Mouse (Mus musculus) midbrain, embryonic 16.5 days (tissue): ENCODE results near the gene Igf2bp3. TPM values are rescaled to one million over a fixed set of nuclear protein-coding genes. Genes with fewer than 3 reads are reported as not detected.

Experiments
- ATAC-seq: fragments of 200-750 bp; cut with Nextera tagmentation; 2 replicates; pipeline ENCODE4 v1.8.0; 2017; ENCODE audit warnings: moderate TSS enrichment
- H3K27ac ChIP-seq: fragments of 300-500 bp; sonication (generic); 2 replicates; pipeline ENCODE4 v1.5.1; 2014; ENCODE audit warnings: mild to moderate bottlenecking, low read length, mixed read lengths
- H3K27me3 ChIP-seq: fragments of 300-500 bp; sonication (generic); 2 replicates; pipeline ENCODE4 v1.6.1; 2014; ENCODE audit warnings: low read depth, low read length, mixed read lengths; ENCODE audit not compliant: control insufficient read depth, insufficient read depth
- H3K36me3 ChIP-seq: fragments of 300-500 bp; sonication (generic); 2 replicates; pipeline ENCODE4 v1.6.1; 2014; ENCODE audit warnings: mild to moderate bottlenecking, low read length, moderate library complexity, mixed read lengths; ENCODE audit not compliant: control insufficient read depth, insufficient read depth
- H3K4me1 ChIP-seq: fragments of 300-500 bp; sonication (generic); 2 replicates; pipeline ENCODE4 v1.6.1; 2014; ENCODE audit warnings: mild to moderate bottlenecking, low read length, mixed read lengths; ENCODE audit not compliant: control insufficient read depth, insufficient read depth
- H3K4me2 ChIP-seq: fragments of 300-500 bp; sonication (generic); 2 replicates; pipeline ENCODE4 v1.6.1; 2014; ENCODE audit warnings: mild to moderate bottlenecking, low read length, mixed read lengths
- H3K4me3 ChIP-seq: fragments of 300-500 bp; sonication (generic); 2 replicates; pipeline ENCODE4 v1.5.1; 2014; ENCODE audit warnings: low read depth, mild to moderate bottlenecking, low read length, moderate library complexity, mixed read lengths
- H3K9ac ChIP-seq: fragments of 300-500 bp; sonication (generic); 2 replicates; pipeline ENCODE4 v1.6.1; 2014; ENCODE audit warnings: low read depth, low read length, mixed read lengths
- H3K9me3 ChIP-seq: fragments of 300-500 bp; sonication (generic); replicated peaks from 2 replicates; pipeline ENCODE4 v1.6.1; 2014; ENCODE audit warnings: mild to moderate bottlenecking, low read length, mixed read lengths; ENCODE audit not compliant: control insufficient read depth, poor library complexity, severe bottlenecking
- WGBS: fragments of 180-500 bp; shearing (Covaris S2); extraction: QIAGEN DNeasy Blood & Tissue Kit; methylation state at CpG from one replicate; pipeline ENCODE4 v1.1.7; 2014; 5-methylcytosine and 5-hydroxymethylcytosine counted together
- polyA plus RNA-seq: library from polyadenylated mRNA; unstranded; fragments of >200 nt; fragmentation: Nextera tagmentation; extraction: Ambion mirVana; gene quantifications from 2 replicates; pipeline ENCODE4 v1.2.1, GENCODE M21; 2015

Gene Igf2bp3
- polyA plus RNA-seq, 1 experiment from 2014 or later, result 17.1 TPM

GRCm38 (mm10) chr6:49046502-49046901 lies 168.3 kb downstream of the Igf2bp3 start:
- H3K27me3 ChIP-seq, result no peaks in the 10 kb centered on the region
- no peaks in the 10 kb centered on the region for H3K36me3 ChIP-seq
- ATAC-seq, result no peak
- H3K4me1 ChIP-seq, result no peaks in the 10 kb centered on the region
- no peak overlapping the region for H3K9ac ChIP-seq
- 49% methylated on average over 6 of the region's 6 CpGs for WGBS
- H3K4me3 ChIP-seq, result no peak overlapping the region
- H3K9me3 ChIP-seq, result no peaks in the 10 kb centered on the region
- no peak overlapping the region for H3K27ac ChIP-seq
- H3K4me2 ChIP-seq, result no peak overlapping the region

- ATAC-seq, result peak; percentile 68; the same call in 1 of the 2 replicates
These were observed 175.1 kb downstream of the Igf2bp3 start for GRCm38 (mm10) chr6:49039470-49040180.

GRCm38 (mm10) chr6:49037268-49037662 lies 177.5 kb downstream of the Igf2bp3 start:
- Histone ChIP-seq H3K4me3 (no peak overlapping the region), H3K4me1 (peaks cover 4% of the 10 kb centered on the region; the same call in 1 of the 2 replicates)
- WGBS, result 74% methylated on average over 12 of the region's 12 CpGs

More at GRCm38 (mm10) chr6:49039470-49040180, 175.1 kb downstream of the Igf2bp3 start:
- 9% methylated on average over 18 of the region's 18 CpGs for WGBS
- H3K36me3 ChIP-seq, result no peaks in the 10 kb centered on the region
- no peaks in the 10 kb centered on the region for H3K9me3 ChIP-seq
- H3K4me2 ChIP-seq, result peak overlapping the region; percentile 49
- H3K27me3 ChIP-seq, result peaks cover 5% of the 10 kb centered on the region; the same call in 1 of the 2 replicates
- H3K4me3 ChIP-seq, result peak overlapping the region; percentile 24
- no peak overlapping the region for H3K9ac ChIP-seq
- peaks cover 4% of the 10 kb centered on the region; the same call in 1 of the 2 replicates for H3K4me1 ChIP-seq
- H3K27ac ChIP-seq, result no peak overlapping the region

GRCm38 (mm10) chr6:49036275-49037267 lies 178.2 kb downstream of the Igf2bp3 start, which contains the start of gene Gpnmb:
TSS of gene Gpnmb (plus strand) at chr6:49036546.
- Histone ChIP-seq H3K36me3 (no peaks in the 10 kb centered on the region), H3K27me3 (peaks cover 5% of the 10 kb centered on the region; the same call in 1 of the 2 replicates), H3K4me3 (no peak within 1 kb of the TSS), H3K4me2 (0 out of 2 replicates have a peak within 1 kb of the TSS, but pooled peaks have one; percentile 14), H3K4me1 (peaks cover 4% of the 10 kb centered on the region; the same call in 1 of the 2 replicates), H3K9me3 (no peaks in the 10 kb centered on the region), H3K9ac (0 out of 2 replicates have a peak within 1 kb of the TSS, but pooled peaks have one; percentile 31), H3K27ac (no peak within 1 kb of the TSS)
- no peak for ATAC-seq
- WGBS, result 46% methylated on average over 28 of the region's 28 CpGs

More at GRCm38 (mm10) chr6:49037268-49037662, 177.5 kb downstream of the Igf2bp3 start:
- Histone ChIP-seq H3K27me3 (peaks cover 5% of the 10 kb centered on the region; the same call in 1 of the 2 replicates), H3K9me3 (no peaks in the 10 kb centered on the region), H3K36me3 (no peaks in the 10 kb centered on the region), H3K9ac (no peak overlapping the region), H3K4me2 (no peak overlapping the region), H3K27ac (no peak overlapping the region)
- ATAC-seq, result no peak

Other genes starting within 250 kb of the Igf2bp3 start
- gene Doxl2, start 240.0 kb downstream of the Igf2bp3 start, polyA plus RNA-seq, result not detected in 2 replicates
- not detected in 2 replicates for gene Svs1, start 228.1 kb downstream of the Igf2bp3 start, polyA plus RNA-seq
- 0.63 and 0.70 TPM in 2 replicates for gene Gpnmb, start 178.4 kb downstream of the Igf2bp3 start, polyA plus RNA-seq
- 61.6 and 69.4 TPM in 2 replicates for gene Malsu1, start 141.2 kb downstream of the Igf2bp3 start, polyA plus RNA-seq
- gene Tra2a, start 49.1 kb upstream of the Igf2bp3 start, polyA plus RNA-seq, result 105 and 141 TPM in 2 replicates
- gene Ccdc126, start 104.3 kb upstream of the Igf2bp3 start, polyA plus RNA-seq, result 10.5 and 11.5 TPM in 2 replicates
- 4.3 and 5.9 TPM in 2 replicates for gene Fam221a, start 152.8 kb upstream of the Igf2bp3 start, polyA plus RNA-seq
- 0.11 and 0.20 TPM in 2 replicates for gene Stk31, start 180.6 kb upstream of the Igf2bp3 start, polyA plus RNA-seq